Mouse (Mus musculus) CH12.LX (cell line): ENCODE data around the gene Ttll11. TPM values are rescaled to one million over a fixed set of nuclear protein-coding genes. Genes with fewer than 3 reads are reported as not detected.

Source experiments
- DNase-seq: peaks from one replicate; pipeline ENCODE4 v3.0.0-alpha.2; 2013; ENCODE audit errors: extremely low read depth
- H3K27ac ChIP-seq: 2 replicates; pipeline ENCODE4 v1.5.1; 2012; ENCODE audit warnings: low read depth, mild to moderate bottlenecking, control low read depth, moderate library complexity; ENCODE audit not compliant: insufficient read depth
- H3K27me3 ChIP-seq: replicated peaks from 2 replicates; pipeline ENCODE3; 2012; ENCODE audit warnings: inconsistent platforms
- H3K36me3 ChIP-seq, 2 experiments: replicated peaks in 1 of 2; 2 replicates each; pipeline versions ENCODE3 to v1.6.1; 2012; ENCODE audit warnings: inconsistent platforms in 1 of 2, low read length in 1 of 2, mild to moderate bottlenecking in 1 of 2, mixed read lengths in 1 of 2, moderate library complexity in 1 of 2; ENCODE audit not compliant: control insufficient read depth in 1 of 2, insufficient read depth in 1 of 2
- H3K4me1 ChIP-seq, 2 experiments: 2 replicates each; pipeline ENCODE4 v1.6.1; 2012; ENCODE audit warnings: inconsistent platforms in 1 of 2, moderate library complexity in 1 of 2; ENCODE audit not compliant: insufficient read depth in 2 of 2, control insufficient read depth in 1 of 2
- H3K4me2 ChIP-seq: 2 replicates; pipeline ENCODE4 v1.6.1; 2012; ENCODE audit warnings: low read depth, mild to moderate bottlenecking, control low read depth; ENCODE audit not compliant: poor library complexity, insufficient read depth, severe bottlenecking
- H3K4me3 ChIP-seq, 3 experiments: fragments of 150-350 bp in 1 of 3; sonication (generic) in 1 of 3; replicated peaks in 1 of 3; 2 replicates each; pipeline versions ENCODE3 to v1.5.1; 2011 to 2012; ENCODE audit warnings: low read depth in 2 of 3, low read length in 2 of 3, mild to moderate bottlenecking in 2 of 3, moderate library complexity in 2 of 3, control low read depth in 1 of 3, improper control_type of control experiment in 1 of 3, inconsistent platforms in 1 of 3, mixed read lengths in 1 of 3; ENCODE audit not compliant: poor library complexity in 1 of 3
- H3K79me2 ChIP-seq: replicated peaks from 2 replicates; pipeline ENCODE4 v1.6.1; 2012; ENCODE audit warnings: mild to moderate bottlenecking, moderate library complexity; ENCODE audit not compliant: control insufficient read depth, poor library complexity, insufficient read depth, severe bottlenecking; ENCODE audit errors: extremely low read depth
- H3K9ac ChIP-seq: 2 replicates; pipeline ENCODE4 v1.6.1; 2012; ENCODE audit warnings: low read depth, mild to moderate bottlenecking, control low read depth, moderate library complexity; ENCODE audit not compliant: insufficient read depth
- H3K9me3 ChIP-seq: replicated peaks from 2 replicates; pipeline ENCODE3; 2012; ENCODE audit warnings: low read length, inconsistent platforms, mixed read lengths
- BHLHE40 ChIP-seq: IDR thresholded peaks from 2 replicates; pipeline ENCODE4 v1.6.1; 2011; ENCODE audit warnings: mild to moderate bottlenecking, low read depth, low read length, improper control_type of control experiment
- CHD1 ChIP-seq: IDR thresholded peaks from 2 replicates; pipeline ENCODE4 v1.6.1; 2012; ENCODE audit warnings: low read depth, low read length, improper control_type of control experiment, inconsistent platforms
- CHD2 ChIP-seq: IDR thresholded peaks from 2 replicates; pipeline ENCODE4 v1.6.1; 2011; ENCODE audit warnings: low read length, improper control_type of control experiment
- ETS1 ChIP-seq: conservative IDR thresholded peaks from 2 replicates; pipeline ENCODE4 v1.6.1; 2012; ENCODE audit warnings: low read depth, mild to moderate bottlenecking, inconsistent platforms, low read length, improper control_type of control experiment, moderate library complexity
- GABPA ChIP-seq: IDR thresholded peaks from 2 replicates; pipeline ENCODE4 v1.6.1; 2012; ENCODE audit warnings: low read depth, low read length, improper control_type of control experiment, inconsistent platforms; ENCODE audit not compliant: insufficient replicate concordance
- JUN ChIP-seq: IDR thresholded peaks from 2 replicates; pipeline ENCODE4 v1.6.1; 2011; ENCODE audit warnings: low read depth, mild to moderate bottlenecking, low read length, improper control_type of control experiment, moderate library complexity; ENCODE audit not compliant: insufficient read depth
- JUND ChIP-seq: conservative IDR thresholded peaks from 2 replicates; pipeline ENCODE4 v1.6.1; 2011; ENCODE audit warnings: low read depth, low read length, improper control_type of control experiment
- MAX ChIP-seq: IDR thresholded peaks from 2 replicates; pipeline ENCODE4 v1.6.1; 2011; ENCODE audit warnings: low read length, improper control_type of control experiment
- MAZ ChIP-seq: IDR thresholded peaks from 2 replicates; pipeline ENCODE4 v1.6.1; 2012; ENCODE audit warnings: low read depth, mild to moderate bottlenecking, inconsistent platforms, low read length, improper control_type of control experiment, moderate library complexity
- MXI1 ChIP-seq: IDR thresholded peaks from 2 replicates; pipeline ENCODE4 v1.6.1; 2011; ENCODE audit warnings: mild to moderate bottlenecking, low read depth, low read length, improper control_type of control experiment
- NRF1 ChIP-seq: IDR thresholded peaks from 2 replicates; pipeline ENCODE4 v1.6.1; 2014; ENCODE audit warnings: low read depth, mild to moderate bottlenecking, inconsistent platforms, low read length, improper control_type of control experiment, moderate library complexity
- PAX5 ChIP-seq: IDR thresholded peaks from 2 replicates; pipeline ENCODE4 v1.6.1; 2012; ENCODE audit warnings: low read length, inconsistent platforms, mixed read lengths
- POLR2A ChIP-seq: IDR thresholded peaks from 2 replicates; pipeline ENCODE4 v1.6.1; 2011; ENCODE audit warnings: low read depth, mild to moderate bottlenecking, improper control_type of control experiment, low read length
- RAD21 ChIP-seq: IDR thresholded peaks from 2 replicates; pipeline ENCODE4 v1.6.1; 2011; ENCODE audit warnings: low read depth, mild to moderate bottlenecking, low read length, improper control_type of control experiment, moderate library complexity
- RCOR1 ChIP-seq: conservative IDR thresholded peaks from 2 replicates; pipeline ENCODE4 v1.6.1; 2012; ENCODE audit warnings: low read depth, mild to moderate bottlenecking, inconsistent platforms, low read length, improper control_type of control experiment
- SIN3A ChIP-seq: IDR thresholded peaks from 2 replicates; pipeline ENCODE4 v1.6.1; 2012; ENCODE audit warnings: low read length, improper control_type of control experiment, inconsistent platforms
- UBTF ChIP-seq: IDR thresholded peaks from 2 replicates; pipeline ENCODE4 v1.6.1; 2012; ENCODE audit warnings: low read depth, mild to moderate bottlenecking, inconsistent platforms, low read length, improper control_type of control experiment, moderate library complexity
- USF1 ChIP-seq: IDR thresholded peaks from 2 replicates; pipeline ENCODE4 v1.6.1; 2014; ENCODE audit warnings: low read depth, mild to moderate bottlenecking, inconsistent platforms, low read length, improper control_type of control experiment
- ZC3H11A ChIP-seq: IDR thresholded peaks from 2 replicates; pipeline ENCODE4 v1.6.1; 2012; ENCODE audit warnings: low read depth, mild to moderate bottlenecking, inconsistent platforms, low read length, improper control_type of control experiment
- ZKSCAN1 ChIP-seq: IDR thresholded peaks from 2 replicates; pipeline ENCODE4 v1.6.1; 2012; ENCODE audit warnings: low read depth, inconsistent platforms, low read length, improper control_type of control experiment, borderline replicate concordance
- ZNF384 ChIP-seq: IDR thresholded peaks from 2 replicates; pipeline ENCODE4 v1.6.1; 2012; ENCODE audit warnings: low read depth, low read length, improper control_type of control experiment, inconsistent platforms
- dilution Hi-C: fragments of 300-500 bp; cut with MboI; formaldehyde crosslinking; loops from 2 replicates; pipeline ENCODE4 v1.14.3; 2020; ENCODE audit warnings: low sequenced_read_pairs; ENCODE audit not compliant: extremely low pct_unique_long_range_greater_than_20kb, extremely low pct_ligation_motif_present
- in situ Hi-C: fragments of 300-500 bp; cut with MboI; formaldehyde crosslinking; loops from 3 replicates; pipeline ENCODE4 v1.14.3; 2019; ENCODE audit warnings: low sequenced_read_pairs, low pct_ligation_motif_present, low pct_unique_long_range_greater_than_20kb, mixed read lengths
- polyA plus RNA-seq: library from polyadenylated mRNA; unstranded; fragments of >175 nt; gene quantifications from 2 replicates; pipeline ENCODE4 v1.2.1, GENCODE M21; 2012; ENCODE audit warnings: low read depth; ENCODE audit not compliant: insufficient read length
- total RNA-seq, 2 experiments: library from RNA; depleted of rRNA; stranded (reverse); fragments of 300-350 nt in 1 of 2; fragments of >200 nt in 1 of 2; gene quantifications; 2 replicates each; pipeline ENCODE4 v1.2.3; 2012 to 2014

The Ttll11 gene
- total and polyA plus RNA-seq, 3 experiments: 0.04 to 0.31 (median 0.11) TPM

DNA sequence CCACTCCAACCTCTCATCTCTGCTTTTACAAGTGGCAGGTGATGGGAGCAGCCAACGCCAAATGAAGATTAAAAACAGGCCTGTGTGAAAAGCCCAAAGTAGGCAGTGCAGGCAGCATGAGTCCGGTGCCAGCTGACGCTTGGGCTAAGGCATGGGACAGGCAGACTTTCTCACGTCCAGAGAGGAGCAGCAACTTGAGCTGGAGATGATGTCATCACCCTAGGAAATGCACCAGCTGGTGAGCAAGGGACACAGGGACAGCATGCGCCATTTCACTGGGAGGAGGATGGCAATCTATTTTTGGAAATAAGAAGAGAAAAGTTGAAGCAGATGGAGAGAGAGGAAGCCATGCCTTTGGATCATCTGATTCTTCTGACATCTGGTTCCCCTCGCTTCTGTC lies 51.6 kb downstream of the Ttll11 start:
- TF ChIP-seq JUN (no peak), POLR2A (no peak), MXI1 (no peak), GABPA (no peak), BHLHE40 (no peak), CHD1 (no peak), ZNF384 (no peak), ETS1 (no peak), ZC3H11A (no peak), RCOR1 (no peak), ZKSCAN1 (no peak)
- TF ChIP-seq, all 38 proteins: peak for 0
- Histone ChIP-seq H3K79me2 (no peaks in the 10 kb centered on the region), H3K9ac (no peak overlapping the region), H3K36me3 (no peaks in the 10 kb centered on the region), H3K27me3 (no peaks in the 10 kb centered on the region), H3K4me1 (peaks cover 13 to 24% of the 10 kb centered on the region in 2 experiments), H3K27ac (no peak overlapping the region), H3K9me3 (peaks cover 4% of the 10 kb centered on the region), H3K4me2 (no peak overlapping the region), H3K4me3 (no peak overlapping the region)
- in situ Hi-C loops (no loop called here), dilution Hi-C loops (no loop called here)
- DNase-seq: no peak

DNA sequence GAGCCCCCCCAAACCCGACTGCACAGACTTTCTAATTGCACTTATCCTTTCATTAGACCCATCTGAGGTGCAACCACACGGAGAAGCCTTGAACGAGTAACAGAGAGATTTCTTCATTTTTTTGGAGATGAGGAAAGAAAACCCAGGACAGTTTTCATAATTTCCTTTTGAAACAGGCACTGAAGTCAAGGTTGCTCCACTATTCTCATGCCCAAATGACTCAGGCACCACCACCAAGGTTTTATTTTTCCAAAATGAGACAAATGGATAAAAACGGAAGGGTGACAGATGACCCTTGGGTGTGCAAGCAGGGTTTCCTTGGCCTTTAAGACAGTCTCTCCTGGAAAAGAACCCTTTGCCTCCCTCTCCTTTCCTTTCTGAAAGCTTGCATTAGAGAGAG lies 54.8 kb downstream of the Ttll11 start:
- Histone ChIP-seq H3K4me3 (no peak overlapping the region), H3K36me3 (no peaks in the 10 kb centered on the region), H3K4me1 (peaks cover 10 to 22% of the 10 kb centered on the region in 2 experiments), H3K27me3 (peaks cover 2% of the 10 kb centered on the region), H3K27ac (no peak overlapping the region), H3K79me2 (no peaks in the 10 kb centered on the region), H3K9me3 (no peaks in the 10 kb centered on the region), H3K4me2 (no peak overlapping the region), H3K9ac (no peak overlapping the region)
- TF ChIP-seq ZKSCAN1 (no peak), RAD21 (no peak), MAX (no peak), JUND (no peak)
- dilution Hi-C loops (no loop called here), in situ Hi-C loops (loop anchor here (25.0 kb wide), 1 partner anchor 638 kb away; no protein-coding TSS in a partner anchor)
- DNase-seq: no peak

DNA sequence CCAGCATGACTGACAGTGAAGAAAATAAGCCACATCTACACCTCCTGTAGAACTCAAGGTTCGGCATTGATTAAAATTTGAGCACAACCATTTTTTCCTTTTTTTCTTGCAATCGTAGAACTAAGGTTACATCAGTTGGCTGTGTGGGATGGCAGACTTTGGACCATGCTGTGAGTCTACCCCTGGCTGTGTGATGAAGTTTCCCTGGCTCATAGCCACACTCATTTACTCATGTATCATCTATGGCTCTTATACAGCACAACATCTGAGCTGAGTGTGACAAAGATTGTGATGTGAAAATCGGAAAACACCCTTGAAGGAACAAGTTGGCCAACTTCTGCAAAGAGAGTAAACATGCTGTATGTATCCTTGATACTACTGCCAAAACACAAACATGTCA lies 56.8 kb downstream of the Ttll11 start:
- no peak overlapping the region for H3K9ac ChIP-seq
- H3K27ac ChIP-seq: no peak overlapping the region
- TF ChIP-seq SIN3A (no peak), UBTF (no peak), POLR2A (no peak), ZNF384 (no peak), MAZ (no peak), JUN (no peak), NRF1 (no peak), PAX5 (no peak), JUND (no peak), CHD2 (no peak), MXI1 (no peak), USF1 (no peak), GABPA (no peak)
- no peak overlapping the region for H3K4me2 ChIP-seq
- H3K79me2 ChIP-seq: no peaks in the 10 kb centered on the region
- peaks cover 2% of the 10 kb centered on the region for H3K27me3 ChIP-seq
- in situ Hi-C loops: loop anchor here (25.0 kb wide), 1 partner anchor 636 kb away; no protein-coding TSS in a partner anchor
- H3K9me3 ChIP-seq: no peaks in the 10 kb centered on the region
- no peak overlapping the region for H3K4me3 ChIP-seq
- dilution Hi-C loops: no loop called here
- H3K36me3 ChIP-seq: no peaks in the 10 kb centered on the region
- peaks cover 10 to 20% of the 10 kb centered on the region in 2 experiments for H3K4me1 ChIP-seq
- DNase-seq: no peak
